Mouse (Mus musculus) liver, postnatal 0 days (tissue): ENCODE measurements around the gene Comt. TPM values are rescaled to one million over a fixed set of nuclear protein-coding genes. Genes with fewer than 3 reads are reported as not detected.

Experiments
- ATAC-seq: fragments of 200-750 bp; cut with Nextera tagmentation; 2 replicates; pipeline ENCODE4 v1.8.0; 2017; ENCODE audit warnings: mild to moderate bottlenecking, moderate library complexity
- DNase-seq: peaks from one replicate; pipeline ENCODE4 v3.0.0-alpha.2; 2016
- H3K27ac ChIP-seq: fragments of 300-500 bp; sonication (generic); 2 replicates; pipeline ENCODE4 v1.5.1; 2014; ENCODE audit warnings: antibody characterized with exemption, moderate library complexity, mild to moderate bottlenecking, low read depth
- H3K27me3 ChIP-seq: fragments of 300-500 bp; sonication (generic); 2 replicates; pipeline ENCODE4 v1.6.1; 2014; ENCODE audit warnings: low read length, control low read depth, mixed read lengths; ENCODE audit not compliant: insufficient read depth
- H3K36me3 ChIP-seq: fragments of 300-500 bp; sonication (generic); replicated peaks from 2 replicates; pipeline ENCODE4 v1.6.1; 2014; ENCODE audit warnings: mild to moderate bottlenecking, control low read depth, low read length, moderate library complexity, mixed read lengths; ENCODE audit not compliant: insufficient read depth
- H3K4me1 ChIP-seq: fragments of 300-500 bp; sonication (generic); 2 replicates; pipeline ENCODE4 v1.6.1; 2014; ENCODE audit warnings: antibody characterized with exemption, mild to moderate bottlenecking, control low read depth; ENCODE audit not compliant: insufficient read depth
- H3K4me2 ChIP-seq: fragments of 300-500 bp; sonication (generic); 2 replicates; pipeline ENCODE4 v1.6.1; 2014; ENCODE audit warnings: low read depth, mild to moderate bottlenecking, low read length, moderate library complexity, mixed read lengths
- H3K4me3 ChIP-seq: fragments of 300-500 bp; sonication (generic); 2 replicates; pipeline ENCODE4 v1.5.1; 2014; ENCODE audit warnings: low read depth, low read length
- H3K9ac ChIP-seq: fragments of 300-500 bp; sonication (generic); replicated peaks from 2 replicates; pipeline ENCODE4 v1.6.1; 2014; ENCODE audit warnings: mild to moderate bottlenecking, moderate library complexity
- H3K9me3 ChIP-seq: fragments of 300-500 bp; sonication (generic); 2 replicates; pipeline ENCODE4 v1.6.1; 2016; ENCODE audit warnings: mild to moderate bottlenecking, control low read depth, low read length, mixed read lengths
- CTCF ChIP-seq: sonication (generic); IDR thresholded peaks from 2 replicates; pipeline ENCODE4 v1.5.1; 2016; ENCODE audit warnings: antibody characterized with exemption, low read depth
- EP300 ChIP-seq: IDR thresholded peaks from 2 replicates; pipeline ENCODE4 v1.6.1; 2016; ENCODE audit warnings: antibody characterized with exemption, low read depth, mild to moderate bottlenecking
- WGBS: fragments of 180-500 bp; shearing (Covaris S2); extraction: QIAGEN DNeasy Blood & Tissue Kit; methylation state at CpG from one replicate; pipeline ENCODE4 v1.1.7; 2014; ENCODE audit not compliant: insufficient replicate concordance; 5-methylcytosine and 5-hydroxymethylcytosine counted together
- polyA plus RNA-seq: library from polyadenylated mRNA; unstranded; fragments of >200 nt; fragmentation: Nextera tagmentation; extraction: Ambion mirVana; gene quantifications from 2 replicates; pipeline ENCODE4 v1.2.1, GENCODE M21; 2015

Comt gene
- polyA plus RNA-seq, 1 experiment from 2014 or later: 125 TPM

- H3K9ac ChIP-seq: no peak overlapping the region
- ATAC-seq (peak; percentile 54), DNase-seq (peak; percentile 59)
These were observed 38.7 kb downstream of the Comt start for GRCm38 (mm10) chr16:18387704-18388582.

DNA sequence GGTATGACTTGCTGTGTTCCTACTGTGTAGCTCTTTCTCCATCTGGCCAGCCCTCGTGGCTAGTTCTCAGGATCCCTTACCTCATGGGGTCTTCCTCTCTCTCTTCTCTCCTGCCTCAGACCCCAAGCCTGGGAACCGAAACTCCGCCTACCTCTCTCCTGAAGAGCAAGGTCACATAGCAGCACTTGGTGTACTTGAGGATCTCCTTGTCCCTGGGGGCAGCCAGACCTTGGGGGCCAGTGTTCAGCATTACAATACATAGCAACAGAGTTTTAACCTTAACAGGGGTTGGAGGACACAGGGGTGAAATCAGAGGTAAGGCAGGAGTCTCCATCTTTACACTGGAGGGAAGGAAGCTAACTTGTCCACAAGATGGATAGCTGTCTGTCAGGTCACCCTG is 39.7 kb downstream of the Comt start:
- no peak overlapping the region for H3K4me3 ChIP-seq
- TF ChIP-seq EP300: no peak
- no peak for TF ChIP-seq CTCF
- peaks cover 34% of the 10 kb centered on the region for H3K4me1 ChIP-seq
- H3K9me3 ChIP-seq: no peaks in the 10 kb centered on the region
- H3K36me3 ChIP-seq: no peaks in the 10 kb centered on the region
- no peak overlapping the region for H3K4me2 ChIP-seq
- DNase-seq (peak; percentile 11), ATAC-seq (no peak)
- peak overlapping the region; percentile 53 for H3K27ac ChIP-seq
- no peaks in the 10 kb centered on the region for H3K27me3 ChIP-seq
- WGBS: 50% methylated on average over 3 of the region's 3 CpGs
- H3K9ac ChIP-seq: no peak overlapping the region

More at GRCm38 (mm10) chr16:18387704-18388582, 38.7 kb downstream of the Comt start:
- Histone ChIP-seq H3K27me3 (no peaks in the 10 kb centered on the region), H3K4me3 (no peak overlapping the region), H3K9me3 (no peaks in the 10 kb centered on the region), H3K36me3 (no peaks in the 10 kb centered on the region), H3K4me2 (peak overlapping the region; percentile 42), H3K4me1 (peaks cover 42% of the 10 kb centered on the region), H3K27ac (peak overlapping the region; percentile 85)
- 0 out of 2 replicates have a peak, but pooled peaks have one; percentile 37 for TF ChIP-seq EP300
- no peak for TF ChIP-seq CTCF
- WGBS: 27% methylated on average over 5 of the region's 7 CpGs

GRCm38 (mm10) chr16:18386451-18386850 is 40.2 kb downstream of the Comt start:
- H3K9ac ChIP-seq: no peak overlapping the region
- no peaks in the 10 kb centered on the region for H3K36me3 ChIP-seq
- DNase-seq (peak; percentile 15), ATAC-seq (no peak)
- H3K4me2 ChIP-seq: no peak overlapping the region
- no peaks in the 10 kb centered on the region for H3K27me3 ChIP-seq
- no peak overlapping the region for H3K27ac ChIP-seq
- TF ChIP-seq CTCF (no peak), EP300 (no peak)
- peaks cover 29% of the 10 kb centered on the region for H3K4me1 ChIP-seq
- no peak overlapping the region for H3K4me3 ChIP-seq
- H3K9me3 ChIP-seq: no peaks in the 10 kb centered on the region
- WGBS: 75% methylated on average over 7 of the region's 7 CpGs

GRCm38 (mm10) chr16:18385411-18385810 is 41.2 kb downstream of the Comt start:
- TF ChIP-seq EP300 (no peak), CTCF (no peak)
- H3K4me2 ChIP-seq: no peak overlapping the region
- no peak overlapping the region for H3K4me3 ChIP-seq
- H3K27me3 ChIP-seq: no peaks in the 10 kb centered on the region
- peaks cover 23% of the 10 kb centered on the region for H3K4me1 ChIP-seq
- no peaks in the 10 kb centered on the region for H3K9me3 ChIP-seq
- no peaks in the 10 kb centered on the region for H3K36me3 ChIP-seq
- WGBS: 81% methylated on average over 5 of the region's 5 CpGs
- no peak for DNase-seq
- H3K27ac ChIP-seq: no peak overlapping the region
- ATAC-seq: no peak
- H3K9ac ChIP-seq: no peak overlapping the region

GRCm38 (mm10) chr16:18384659-18385058 is 42.0 kb downstream of the Comt start:
- TF ChIP-seq EP300 (no peak), CTCF (no peak)
- Histone ChIP-seq H3K27me3 (no peaks in the 10 kb centered on the region), H3K9ac (no peak overlapping the region), H3K9me3 (no peaks in the 10 kb centered on the region), H3K36me3 (no peaks in the 10 kb centered on the region), H3K4me2 (no peak overlapping the region), H3K4me3 (no peak overlapping the region), H3K27ac (no peak overlapping the region), H3K4me1 (peaks cover 23% of the 10 kb centered on the region)
- no peak for DNase-seq
- no peak for ATAC-seq
- 88% methylated on average over 8 of the region's 8 CpGs for WGBS

- WGBS: 81% methylated on average over 7 of the region's 7 CpGs
These were observed 42.4 kb downstream of the Comt start for GRCm38 (mm10) chr16:18384211-18384610.

More at GRCm38 (mm10) chr16:18384211-18384610, 42.4 kb downstream of the Comt start:
- H3K27ac ChIP-seq: no peak overlapping the region
- TF ChIP-seq CTCF (no peak), EP300 (no peak)
- no peak overlapping the region for H3K9ac ChIP-seq
- H3K4me1 ChIP-seq: peaks cover 19% of the 10 kb centered on the region
- H3K36me3 ChIP-seq: no peaks in the 10 kb centered on the region
- DNase-seq (no peak), ATAC-seq (no peak)
- no peaks in the 10 kb centered on the region for H3K27me3 ChIP-seq
- no peak overlapping the region for H3K4me2 ChIP-seq
- H3K4me3 ChIP-seq: no peak overlapping the region
- no peaks in the 10 kb centered on the region for H3K9me3 ChIP-seq
